ENCODE assay signal across 8 mouse cellular contexts in genomic region chr12:29937308-29937707, GRCm38 (mm10). TPM values are rescaled to one million over a fixed set of nuclear protein-coding genes. Genes with fewer than 3 reads are reported as not detected.
DNase-seq lines count a peak whose midpoint lies in the region; ATAC-seq and TF ChIP-seq lines count a peak whose summit lies in the region.

Gene Pxdn (plus strand): TSS chr12:29937608.

- no peak for TF ChIP-seq CTCF in lung, embryonic 14.5 days (IDR thresholded peaks at IDR 0.05; ENCODE audit: low read depth)

- peak within 1 kb of the TSS; percentile 93 for H3K27ac ChIP-seq in lung, embryonic 14.5 days (ENCODE audit: low read depth)
- H3K27ac ChIP-seq in embryonic facial prominence, embryonic 14.5 days (replicated peaks; ENCODE audit: low read depth, low read length), result peak within 1 kb of the TSS; percentile 91
- peak within 1 kb of the TSS; percentile 99 for H3K27ac ChIP-seq in hindbrain, embryonic 10.5 days
- no peak within 1 kb of the TSS for H3K27ac ChIP-seq in liver, embryonic 13.5 days

- H3K4me1 ChIP-seq in lung, embryonic 14.5 days (ENCODE audit: insufficient read depth), result peaks cover 19% of the 10 kb centered on the region
- peaks cover 22% of the 10 kb centered on the region for H3K4me1 ChIP-seq in embryonic facial prominence, embryonic 14.5 days (ENCODE audit: control insufficient read depth, insufficient read depth, low read length)
- H3K4me1 ChIP-seq in hindbrain, embryonic 10.5 days (replicated peaks), result peaks cover 50% of the 10 kb centered on the region
- H3K4me1 ChIP-seq in liver, embryonic 13.5 days (replicated peaks), result no peaks in the 10 kb centered on the region

- H3K9me3 ChIP-seq in lung, embryonic 14.5 days (ENCODE audit: low read depth, low read length), result no peaks in the 10 kb centered on the region
- no peaks in the 10 kb centered on the region for H3K9me3 ChIP-seq in embryonic facial prominence, embryonic 14.5 days (ENCODE audit: control insufficient read depth, low read length)
- no peaks in the 10 kb centered on the region for H3K9me3 ChIP-seq in hindbrain, embryonic 10.5 days
- H3K9me3 ChIP-seq in liver, embryonic 13.5 days (replicated peaks), result no peaks in the 10 kb centered on the region

- H3K4me3 ChIP-seq in lung, embryonic 14.5 days (ENCODE audit: low read depth, low read length), result peak within 1 kb of the TSS; percentile 75
- H3K4me3 ChIP-seq in embryonic facial prominence, embryonic 14.5 days (ENCODE audit: low read depth, low read length), result peak within 1 kb of the TSS; percentile 87
- peak within 1 kb of the TSS; percentile 74 for H3K4me3 ChIP-seq in hindbrain, embryonic 10.5 days
- peak within 1 kb of the TSS; percentile 48 for H3K4me3 ChIP-seq in liver, embryonic 13.5 days (replicated peaks)

- 37% methylated on average over 8 of the region's 8 CpGs for WGBS in lung, embryonic 14.5 days
- WGBS in embryonic facial prominence, embryonic 14.5 days, result 30% methylated on average over 8 of the region's 8 CpGs
- 29% methylated on average over 8 of the region's 8 CpGs for WGBS in hindbrain, embryonic 10.5 days
- 31% methylated on average over 8 of the region's 8 CpGs for WGBS in liver, embryonic 13.5 days (ENCODE audit: insufficient replicate concordance)

- no peaks in the 10 kb centered on the region for H3K27me3 ChIP-seq in lung, embryonic 14.5 days (ENCODE audit: insufficient read depth, low read length)
- H3K27me3 ChIP-seq in embryonic facial prominence, embryonic 14.5 days (replicated peaks; ENCODE audit: control insufficient read depth, insufficient read depth, low read length), result no peaks in the 10 kb centered on the region
- H3K27me3 ChIP-seq in hindbrain, embryonic 10.5 days (ENCODE audit: insufficient read depth, poor library complexity, severe bottlenecking), result peaks cover 12% of the 10 kb centered on the region
- H3K27me3 ChIP-seq in liver, embryonic 13.5 days, result peaks cover 35% of the 10 kb centered on the region

- DNase-seq in lung, embryonic 14.5 days, result no peak
- DNase-seq in lung, adult 18-20 months, result no peak
- DNase-seq in embryonic facial prominence, embryonic 14.5 days (ENCODE audit: low spot score), result no peak
- no peak for DNase-seq in hindbrain, embryonic 10.5 days (ENCODE audit: low spot score)
- DNase-seq in liver, embryonic 13.5 days, result no peak
- no peak for DNase-seq in urinary bladder, adult 18-20 months (ENCODE audit: low spot score in 2 of 2)
- DNase-seq in thymus, postnatal 10 days (ENCODE audit: low spot score in 2 of 2), result no peak
- DNase-seq in cerebellum, postnatal 4 days (ENCODE audit: low spot score in 2 of 2), result no peak

- H3K9ac ChIP-seq in lung, embryonic 14.5 days, result peak within 1 kb of the TSS; percentile 89
- H3K9ac ChIP-seq in embryonic facial prominence, embryonic 14.5 days (ENCODE audit: low read depth, low read length), result peak within 1 kb of the TSS; percentile 95
- H3K9ac ChIP-seq in liver, embryonic 13.5 days, result peak within 1 kb of the TSS; percentile 41; the same call in 1 of the 2 replicates

- peak within 1 kb of the TSS; percentile 83 for H3K4me2 ChIP-seq in lung, embryonic 14.5 days
- peak within 1 kb of the TSS; percentile 81 for H3K4me2 ChIP-seq in embryonic facial prominence, embryonic 14.5 days (ENCODE audit: low read depth, low read length)
- peak within 1 kb of the TSS; percentile 45 for H3K4me2 ChIP-seq in liver, embryonic 13.5 days

- H3K36me3 ChIP-seq in lung, embryonic 14.5 days (ENCODE audit: insufficient read depth), result 0 out of 2 replicates have a peak, but pooled peaks cover 6% of the 10 kb centered on the region
- 0 out of 2 replicates have a peak, but pooled peaks cover 3% of the 10 kb centered on the region for H3K36me3 ChIP-seq in embryonic facial prominence, embryonic 14.5 days (ENCODE audit: control insufficient read depth, insufficient read depth, low read length)
- peaks cover 14% of the 10 kb centered on the region for H3K36me3 ChIP-seq in hindbrain, embryonic 10.5 days
- H3K36me3 ChIP-seq in liver, embryonic 13.5 days, result no peaks in the 10 kb centered on the region

- ATAC-seq in lung, embryonic 14.5 days (ENCODE audit: insufficient read depth), result no peak
- no peak for ATAC-seq in embryonic facial prominence, embryonic 14.5 days (ENCODE audit: low read depth)
- no peak for ATAC-seq in liver, embryonic 13.5 days (ENCODE audit: low read depth)

RNA-seq across cellular contexts. Expression of gene Pxdn, which starts in this region (rescaled TPM):
- polyA plus RNA-seq in lung, embryonic 14.5 days (2014; fragmentation: Nextera tagmentation; extraction: Ambion mirVana), result 135 and 144 TPM in 2 replicates
- 128 and 139 TPM in 2 replicates for polyA plus RNA-seq in embryonic facial prominence, embryonic 14.5 days (2014; fragmentation: Nextera tagmentation; extraction: Ambion mirVana)
- polyA plus RNA-seq in hindbrain, embryonic 10.5 days (2016; fragmentation: Nextera tagmentation; extraction: Ambion mirVana), result 71.4 and 78.2 TPM in 2 replicates
- polyA plus RNA-seq in liver, embryonic 13.5 days (2015; fragmentation: Nextera tagmentation; extraction: Ambion mirVana), result 4.8 and 5.9 TPM in 2 replicates

Comparison
In these comparisons a context has a peak if more than half of its experiments do, and no peak if none do; other contexts are left out.
1. RNA of gene Pxdn (polyA plus RNA-seq): 135 to 144 TPM in lung, embryonic 14.5 days, 128 to 139 TPM in embryonic facial prominence, embryonic 14.5 days and 71.4 to 78.2 TPM in hindbrain, embryonic 10.5 days; 4.8 to 5.9 TPM in liver, embryonic 13.5 days; every median in the first group is over 10 times any median in the second.
2. H3K9ac ChIP-seq: peak in every context shown above with its lines; median percentile 95 in embryonic facial prominence, embryonic 14.5 days; 89 in lung, embryonic 14.5 days; 41 in liver, embryonic 13.5 days.
3. Peak in every context shown above with its lines, with median percentiles within 50 percentile points of each other: H3K4me2 ChIP-seq and H3K4me3 ChIP-seq.